Mouse (Mus musculus) neural tube, embryonic 15.5 days (tissue): Measurements from ENCODE around the gene Prrx1. TPM values are rescaled to one million over a fixed set of nuclear protein-coding genes. Genes with fewer than 3 reads are reported as not detected.
A peak's percentile ranks its signal among the peaks of the same experiment; 100 is the strongest.

ENCODE experiments used
- ATAC-seq: fragments of 200-750 bp; cut with Nextera tagmentation; 2 replicates; pipeline ENCODE4 v1.8.0; 2017; ENCODE audit warnings: mild to moderate bottlenecking, moderate TSS enrichment, moderate library complexity; ENCODE audit not compliant: low FRiP score
- H3K27ac ChIP-seq: fragments of 300-500 bp; sonication (generic); replicated peaks from 2 replicates; pipeline ENCODE4 v1.5.1; 2015; ENCODE audit warnings: mild to moderate bottlenecking, inconsistent platforms
- H3K27me3 ChIP-seq: fragments of 300-500 bp; sonication (generic); replicated peaks from 2 replicates; pipeline ENCODE4 v1.6.1; 2015; ENCODE audit warnings: inconsistent platforms
- H3K36me3 ChIP-seq: fragments of 300-500 bp; sonication (generic); 2 replicates; pipeline ENCODE4 v1.6.1; 2015; ENCODE audit warnings: inconsistent platforms
- H3K4me1 ChIP-seq: fragments of 300-500 bp; sonication (generic); 2 replicates; pipeline ENCODE4 v1.6.1; 2015; ENCODE audit warnings: inconsistent platforms
- H3K4me2 ChIP-seq: fragments of 300-500 bp; sonication (generic); 2 replicates; pipeline ENCODE4 v1.6.1; 2015; ENCODE audit warnings: inconsistent platforms, mild to moderate bottlenecking, moderate library complexity
- H3K4me3 ChIP-seq: fragments of 300-500 bp; sonication (generic); replicated peaks from 2 replicates; pipeline ENCODE4 v1.5.1; 2015; ENCODE audit warnings: mild to moderate bottlenecking, inconsistent platforms
- H3K9ac ChIP-seq: fragments of 300-500 bp; sonication (generic); replicated peaks from 2 replicates; pipeline ENCODE4 v1.6.1; 2015; ENCODE audit warnings: mild to moderate bottlenecking, inconsistent platforms
- H3K9me3 ChIP-seq: fragments of 300-500 bp; sonication (generic); replicated peaks from 2 replicates; pipeline ENCODE4 v1.6.1; 2016; ENCODE audit warnings: inconsistent platforms
- WGBS: fragments of 180-500 bp; shearing (Covaris S2); methylation state at CpG from one replicate; pipeline ENCODE4 v1.1.7; 2015; ENCODE audit warnings: mixed read lengths; 5-methylcytosine and 5-hydroxymethylcytosine counted together
- polyA plus RNA-seq: library from polyadenylated mRNA; unstranded; fragments of >200 nt; fragmentation: Nextera tagmentation; extraction: Ambion mirVana; gene quantifications from 2 replicates; pipeline ENCODE4 v1.2.1, GENCODE M21; 2015

The Prrx1 gene
- polyA plus RNA-seq, result 4.8 and 6.2 TPM in 2 replicates

- Histone ChIP-seq H3K27me3 (peaks cover 87% of the 10 kb centered on the region), H3K27ac (peak within 1 kb of the TSS; percentile 45; the same call in 1 of the 2 replicates), H3K4me3 (peak within 1 kb of the TSS; percentile 42), H3K9ac (peak within 1 kb of the TSS; percentile 30), H3K9me3 (no peaks in the 10 kb centered on the region), H3K4me1 (peaks cover 46% of the 10 kb centered on the region), H3K4me2 (peak within 1 kb of the TSS; percentile 59), H3K36me3 (no peaks in the 10 kb centered on the region)
- peak; percentile 25; the same call in 1 of the 2 replicates for ATAC-seq
- WGBS, result under 1% methylated on average over 17 of the region's 17 CpGs
Measured at GRCm38 (mm10) chr1:163313101-163313773, at the start of gene Prrx1. Gene Prrx1 (minus strand): TSS chr1:163313710.

GRCm38 (mm10) chr1:163362202-163362601 is 48.7 kb upstream of the Prrx1 start:
- Histone ChIP-seq H3K27ac (no peak overlapping the region), H3K9me3 (no peaks in the 10 kb centered on the region), H3K4me3 (no peak overlapping the region), H3K36me3 (no peaks in the 10 kb centered on the region), H3K27me3 (no peaks in the 10 kb centered on the region), H3K4me1 (peaks cover 6% of the 10 kb centered on the region; the same call in 1 of the 2 replicates), H3K9ac (no peak overlapping the region), H3K4me2 (no peak overlapping the region)
- ATAC-seq, result no peak
- WGBS, result 83% methylated on average over 8 of the region's 8 CpGs

GRCm38 (mm10) chr1:163361376-163361775 is 47.9 kb upstream of the Prrx1 start:
- Histone ChIP-seq H3K36me3 (no peaks in the 10 kb centered on the region), H3K9ac (no peak overlapping the region), H3K27ac (no peak overlapping the region), H3K4me1 (peaks cover 6% of the 10 kb centered on the region; the same call in 1 of the 2 replicates), H3K27me3 (no peaks in the 10 kb centered on the region), H3K4me3 (no peak overlapping the region), H3K4me2 (no peak overlapping the region), H3K9me3 (no peaks in the 10 kb centered on the region)
- WGBS, result 78% methylated on average over 5 of the region's 5 CpGs
- ATAC-seq, result no peak

- WGBS, result 74% methylated on average over 6 of the region's 6 CpGs
Measured at GRCm38 (mm10) chr1:163360796-163361195, 47.3 kb upstream of the Prrx1 start.

GRCm38 (mm10) chr1:163359521-163359920 is 46.0 kb upstream of the Prrx1 start:
- H3K4me3 ChIP-seq, result no peak overlapping the region
- H3K9ac ChIP-seq, result no peak overlapping the region
- no peaks in the 10 kb centered on the region for H3K9me3 ChIP-seq
- no peak for ATAC-seq
- no peak overlapping the region for H3K27ac ChIP-seq
- peaks cover 9% of the 10 kb centered on the region; the same call in 1 of the 2 replicates for H3K4me1 ChIP-seq
- 90% methylated on average over 3 of the region's 3 CpGs for WGBS
- H3K4me2 ChIP-seq, result no peak overlapping the region
- H3K36me3 ChIP-seq, result no peaks in the 10 kb centered on the region
- no peaks in the 10 kb centered on the region for H3K27me3 ChIP-seq

More at GRCm38 (mm10) chr1:163360796-163361195, 47.3 kb upstream of the Prrx1 start:
- no peak overlapping the region for H3K9ac ChIP-seq
- no peaks in the 10 kb centered on the region for H3K36me3 ChIP-seq
- no peaks in the 10 kb centered on the region for H3K9me3 ChIP-seq
- H3K4me3 ChIP-seq, result no peak overlapping the region
- no peak overlapping the region for H3K27ac ChIP-seq
- no peak overlapping the region for H3K4me2 ChIP-seq
- H3K27me3 ChIP-seq, result no peaks in the 10 kb centered on the region
- peaks cover 7% of the 10 kb centered on the region; the same call in 1 of the 2 replicates for H3K4me1 ChIP-seq
- ATAC-seq, result no peak

- Histone ChIP-seq H3K27ac (no peak overlapping the region), H3K9ac (no peak overlapping the region), H3K36me3 (no peaks in the 10 kb centered on the region), H3K4me1 (peaks cover 9% of the 10 kb centered on the region; the same call in 1 of the 2 replicates), H3K27me3 (no peaks in the 10 kb centered on the region), H3K4me2 (peak overlapping the region; percentile 11; the same call in 1 of the 2 replicates), H3K4me3 (no peak overlapping the region), H3K9me3 (no peaks in the 10 kb centered on the region)
- no peak for ATAC-seq
- 57% methylated on average over 7 of the region's 7 CpGs for WGBS
Measured at GRCm38 (mm10) chr1:163358165-163358564, 44.7 kb upstream of the Prrx1 start.

GRCm38 (mm10) chr1:163357733-163358132 is 44.2 kb upstream of the Prrx1 start:
- WGBS, result 30% methylated on average over 6 of the region's 6 CpGs
- peak; percentile 73; the same call in 1 of the 2 replicates for ATAC-seq
- Histone ChIP-seq H3K27me3 (no peaks in the 10 kb centered on the region), H3K4me3 (no peak overlapping the region), H3K9me3 (no peaks in the 10 kb centered on the region), H3K4me1 (peaks cover 9% of the 10 kb centered on the region; the same call in 1 of the 2 replicates), H3K27ac (no peak overlapping the region), H3K9ac (no peak overlapping the region), H3K4me2 (no peak overlapping the region), H3K36me3 (no peaks in the 10 kb centered on the region)

GRCm38 (mm10) chr1:163356167-163356566 is 42.7 kb upstream of the Prrx1 start:
- H3K36me3 ChIP-seq, result no peaks in the 10 kb centered on the region
- H3K4me2 ChIP-seq, result no peak overlapping the region
- H3K27me3 ChIP-seq, result no peaks in the 10 kb centered on the region
- no peak overlapping the region for H3K27ac ChIP-seq
- no peaks in the 10 kb centered on the region for H3K9me3 ChIP-seq
- 51% methylated on average over 4 of the region's 4 CpGs for WGBS
- H3K9ac ChIP-seq, result no peak overlapping the region
- ATAC-seq, result no peak
- H3K4me3 ChIP-seq, result no peak overlapping the region
- peaks cover 9% of the 10 kb centered on the region; the same call in 1 of the 2 replicates for H3K4me1 ChIP-seq

GRCm38 (mm10) chr1:163355626-163356156 is 42.2 kb upstream of the Prrx1 start:
- no peaks in the 10 kb centered on the region for H3K36me3 ChIP-seq
- no peak overlapping the region for H3K4me3 ChIP-seq
- no peak for ATAC-seq
- H3K27ac ChIP-seq, result no peak overlapping the region
- H3K4me1 ChIP-seq, result peaks cover 9% of the 10 kb centered on the region; the same call in 1 of the 2 replicates
- H3K27me3 ChIP-seq, result no peaks in the 10 kb centered on the region
- H3K9me3 ChIP-seq, result no peaks in the 10 kb centered on the region
- no peak overlapping the region for H3K4me2 ChIP-seq
- 19% methylated on average over 3 of the region's 3 CpGs for WGBS
- H3K9ac ChIP-seq, result no peak overlapping the region

- Histone ChIP-seq H3K9me3 (no peaks in the 10 kb centered on the region), H3K36me3 (no peaks in the 10 kb centered on the region), H3K27me3 (no peaks in the 10 kb centered on the region), H3K4me2 (no peak overlapping the region), H3K4me1 (0 out of 2 replicates have a peak, but pooled peaks cover 3% of the 10 kb centered on the region), H3K27ac (no peak overlapping the region), H3K4me3 (no peak overlapping the region), H3K9ac (no peak overlapping the region)
- 86% methylated on average over 3 of the region's 3 CpGs for WGBS
- ATAC-seq, result no peak
Measured at GRCm38 (mm10) chr1:163350988-163351387, 37.5 kb upstream of the Prrx1 start.

- Histone ChIP-seq H3K4me1 (no peaks in the 10 kb centered on the region), H3K4me3 (no peak overlapping the region), H3K27ac (no peak overlapping the region), H3K27me3 (no peaks in the 10 kb centered on the region), H3K36me3 (no peaks in the 10 kb centered on the region), H3K4me2 (no peak overlapping the region), H3K9ac (no peak overlapping the region), H3K9me3 (no peaks in the 10 kb centered on the region)
- WGBS, result 87% methylated on average over 5 of the region's 5 CpGs
- ATAC-seq, result no peak
Measured at GRCm38 (mm10) chr1:163345541-163345940, 32.0 kb upstream of the Prrx1 start.

GRCm38 (mm10) chr1:163344931-163345330 is 31.4 kb upstream of the Prrx1 start:
- WGBS, result 30% methylated on average over 1 of the region's 1 CpGs
- Histone ChIP-seq H3K4me2 (no peak overlapping the region), H3K27me3 (no peaks in the 10 kb centered on the region), H3K36me3 (no peaks in the 10 kb centered on the region), H3K9me3 (no peaks in the 10 kb centered on the region), H3K4me1 (no peaks in the 10 kb centered on the region), H3K27ac (no peak overlapping the region), H3K9ac (no peak overlapping the region), H3K4me3 (no peak overlapping the region)
- no peak for ATAC-seq
